Mouse (Mus musculus): ENCODE measurements at regions not wholly inside any gene's neighbourhood (a gene's known extent, or its start where the extent isn't known, plus 50 kb on each side); places are given as distances from the start of the nearest gene placed in this dataset.

- TF ChIP-seq POLR2A (IDR thresholded peaks at IDR 0.05; ENCODE audit: insufficient read depth, low read depth, low read length) (no peak), CTCF (IDR thresholded peaks at IDR 0.05; ENCODE audit: insufficient read depth, low read depth, low read length) (no peak)
Measured at GRCm38 (mm10) chr13:28425116-28425515, 167.8 kb downstream of the Gm11361 start.

All from olfactory bulb, adult 2 months (tissue).